Mouse (Mus musculus): ENCODE measurements at regions not wholly inside any gene's neighbourhood (a gene's known extent, or its start where the extent isn't known, plus 50 kb on each side); places are given as distances from the start of the nearest gene placed in this dataset.

GRCm38 (mm10) chr14:109876950-109877663 is 877.8 kb downstream of the Slitrk6 start:
- no peak for TF ChIP-seq EP300 (IDR thresholded peaks at IDR 0.05; ENCODE audit: low read depth)
- TF ChIP-seq CTCF (IDR thresholded peaks at IDR 0.05; ENCODE audit: low read depth) = no peak

All from liver, embryonic 14.5 days (tissue).